Mouse (Mus musculus) G1E (cell line): Measurements from ENCODE around the gene Rps28. TPM values are rescaled to one million over a fixed set of nuclear protein-coding genes. Genes with fewer than 3 reads are reported as not detected.

ENCODE experiments used
- ATAC-seq: 2 replicates; pipeline ENCODE4 v1.8.0; 2016; ENCODE audit warnings: mild to moderate bottlenecking; ENCODE audit not compliant: insufficient number of reproducible peaks, poor library complexity, low FRiP score, severe bottlenecking; ENCODE audit errors: extremely low read depth
- DNase-seq: peaks from one replicate; pipeline ENCODE4 v3.0.0; 2012; ENCODE audit warnings: low spot score
- H3K27me3 ChIP-seq: 2 replicates; pipeline ENCODE4 v1.6.1; 2012; ENCODE audit warnings: mild to moderate bottlenecking, low read length, inconsistent platforms; ENCODE audit not compliant: insufficient read depth
- H3K36me3 ChIP-seq: replicated peaks from 2 replicates; pipeline ENCODE3; 2012; ENCODE audit warnings: mild to moderate bottlenecking, inconsistent platforms
- H3K4me1 ChIP-seq: 2 replicates; pipeline ENCODE4 v1.6.1; 2012; ENCODE audit warnings: low read depth, low read length, inconsistent platforms, mixed read lengths; ENCODE audit not compliant: insufficient read depth
- H3K4me3 ChIP-seq: 2 replicates; pipeline ENCODE4 v1.5.1; 2012; ENCODE audit warnings: low read depth, mild to moderate bottlenecking, inconsistent platforms, low read length, moderate library complexity, mixed read lengths
- H3K9me3 ChIP-seq: replicated peaks from 2 replicates; pipeline ENCODE4 v1.6.1; 2012; ENCODE audit warnings: inconsistent platforms
- CTCF ChIP-seq: IDR thresholded peaks from 2 replicates; pipeline ENCODE4 v1.5.1; 2012; ENCODE audit warnings: low read depth, low read length, inconsistent platforms, mixed read lengths
- GATA1 ChIP-seq: IDR thresholded peaks from 2 replicates; pipeline ENCODE4 v1.6.1; 2012; ENCODE audit warnings: borderline replicate concordance, low read length, inconsistent platforms, mixed read lengths
- GATA2 ChIP-seq: IDR thresholded peaks from 2 replicates; pipeline ENCODE4 v1.6.1; 2012; ENCODE audit warnings: low read depth, low read length, inconsistent platforms, borderline replicate concordance
- POLR2AphosphoS5 ChIP-seq: IDR thresholded peaks from 2 replicates; pipeline ENCODE4 v1.6.1; 2012; ENCODE audit warnings: low read depth, low read length, inconsistent platforms; ENCODE audit not compliant: insufficient replicate concordance
- TAL1 ChIP-seq: conservative IDR thresholded peaks from 2 replicates; pipeline ENCODE4 v1.6.1; 2012; ENCODE audit warnings: low read depth, low read length, inconsistent platforms, mixed read lengths
- polyA plus RNA-seq: library from polyadenylated mRNA; stranded (reverse); fragments of >175 nt; gene quantifications from 2 replicates; pipeline ENCODE4 v1.2.3, GENCODE M21; 2012
- total RNA-seq, 2 experiments: library from RNA; stranded (forward) in 1 of 2; stranded (reverse) in 1 of 2; fragments of 200-1000 nt in 1 of 2; fragments of >200 nt in 1 of 2; fragmentation: Nextera tagmentation in 1 of 2; gene quantifications; 2 replicates each; pipeline ENCODE4 v1.2.3; 2014 to 2017

Gene Rps28
- total and polyA plus RNA-seq, 3 experiments, result 417 to 6,951 (median 3,098) TPM

GRCm38 (mm10) chr17:33802221-33802620, 22.1 kb downstream of the Rps28 start:
- TF ChIP-seq GATA1 (no peak), CTCF (0 out of 2 replicates have a peak, but pooled peaks have one; percentile 8)
- peaks cover 6% of the 10 kb centered on the region for H3K4me1 ChIP-seq
- no peak overlapping the region for H3K4me3 ChIP-seq
- peaks cover 12% of the 10 kb centered on the region for H3K27me3 ChIP-seq
- DNase-seq (no peak), ATAC-seq (no peak; the same call in 1 of the 2 replicates)
- no peaks in the 10 kb centered on the region for H3K36me3 ChIP-seq
- H3K9me3 ChIP-seq, result no peaks in the 10 kb centered on the region

GRCm38 (mm10) chr17:33799277-33799676, 25.1 kb downstream of the Rps28 start:
- H3K4me1 ChIP-seq, result peaks cover 2% of the 10 kb centered on the region; the same call in 1 of the 2 replicates
- H3K4me3 ChIP-seq, result no peak overlapping the region
- no peaks in the 10 kb centered on the region for H3K36me3 ChIP-seq
- no peaks in the 10 kb centered on the region for H3K9me3 ChIP-seq
- no peaks in the 10 kb centered on the region; the same call in 1 of the 2 replicates for H3K27me3 ChIP-seq
- DNase-seq (no peak), ATAC-seq (no peak)
- no peak for TF ChIP-seq POLR2AphosphoS5
- TF ChIP-seq GATA1, result no peak
- no peak for TF ChIP-seq TAL1
- no peak for TF ChIP-seq CTCF
- no peak for TF ChIP-seq GATA2

GRCm38 (mm10) chr17:33798306-33798705, 26.1 kb downstream of the Rps28 start:
- no peak overlapping the region for H3K4me3 ChIP-seq
- DNase-seq (no peak), ATAC-seq (no peak)
- no peaks in the 10 kb centered on the region for H3K4me1 ChIP-seq
- peaks cover 2% of the 10 kb centered on the region; the same call in 1 of the 2 replicates for H3K27me3 ChIP-seq
- no peaks in the 10 kb centered on the region for H3K9me3 ChIP-seq
- no peaks in the 10 kb centered on the region for H3K36me3 ChIP-seq
- TF ChIP-seq GATA2, result no peak
- TF ChIP-seq TAL1, result no peak
- TF ChIP-seq GATA1, result no peak
- no peak for TF ChIP-seq POLR2AphosphoS5
- TF ChIP-seq CTCF, result no peak

GRCm38 (mm10) chr17:33788732-33789131, 35.6 kb downstream of the Rps28 start:
- no peaks in the 10 kb centered on the region for H3K36me3 ChIP-seq
- no peak overlapping the region for H3K4me3 ChIP-seq
- H3K4me1 ChIP-seq, result no peaks in the 10 kb centered on the region
- H3K27me3 ChIP-seq, result peaks cover 4% of the 10 kb centered on the region; the same call in 1 of the 2 replicates
- ATAC-seq, result no peak
- TF ChIP-seq TAL1 (no peak), POLR2AphosphoS5 (no peak), GATA2 (no peak), GATA1 (no peak), CTCF (no peak)
- no peak for DNase-seq
- H3K9me3 ChIP-seq, result no peaks in the 10 kb centered on the region

GRCm38 (mm10) chr17:33786375-33786774, 38.0 kb downstream of the Rps28 start:
- Histone ChIP-seq H3K27me3 (peaks cover 12% of the 10 kb centered on the region), H3K4me3 (no peak overlapping the region), H3K4me1 (no peaks in the 10 kb centered on the region), H3K9me3 (no peaks in the 10 kb centered on the region), H3K36me3 (no peaks in the 10 kb centered on the region)
- DNase-seq (no peak), ATAC-seq (no peak)
- TF ChIP-seq TAL1 (no peak), GATA2 (no peak), POLR2AphosphoS5 (no peak), CTCF (no peak), GATA1 (no peak)

- Histone ChIP-seq H3K27me3 (peaks cover 18% of the 10 kb centered on the region), H3K36me3 (no peaks in the 10 kb centered on the region), H3K9me3 (no peaks in the 10 kb centered on the region), H3K4me3 (no peak overlapping the region), H3K4me1 (no peaks in the 10 kb centered on the region)
- ATAC-seq (no peak), DNase-seq (no peak)
- TF ChIP-seq POLR2AphosphoS5, result no peak
- TF ChIP-seq GATA2, result no peak
- TF ChIP-seq TAL1, result no peak
- no peak for TF ChIP-seq CTCF
- no peak for TF ChIP-seq GATA1
Measured at GRCm38 (mm10) chr17:33784939-33785338, 39.4 kb downstream of the Rps28 start.

- no peak overlapping the region for H3K4me3 ChIP-seq
- ATAC-seq, result no peak
- H3K9me3 ChIP-seq, result no peaks in the 10 kb centered on the region
- no peak for DNase-seq
- TF ChIP-seq CTCF (no peak), GATA1 (no peak), TAL1 (no peak), POLR2AphosphoS5 (no peak), GATA2 (no peak)
- peaks cover 28% of the 10 kb centered on the region for H3K27me3 ChIP-seq
- no peaks in the 10 kb centered on the region for H3K36me3 ChIP-seq
- H3K4me1 ChIP-seq, result no peaks in the 10 kb centered on the region
Measured at GRCm38 (mm10) chr17:33783408-33783807, 41.0 kb downstream of the Rps28 start.
